Mouse (Mus musculus): Measurements from ENCODE around the gene Psors1c2.
"Not testable (repeated sequence)": the region's sequence is repeated elsewhere in the genome, so short reads cannot be mapped to it uniquely, and the experiment has no call there.

Gene Psors1c2

DNA sequence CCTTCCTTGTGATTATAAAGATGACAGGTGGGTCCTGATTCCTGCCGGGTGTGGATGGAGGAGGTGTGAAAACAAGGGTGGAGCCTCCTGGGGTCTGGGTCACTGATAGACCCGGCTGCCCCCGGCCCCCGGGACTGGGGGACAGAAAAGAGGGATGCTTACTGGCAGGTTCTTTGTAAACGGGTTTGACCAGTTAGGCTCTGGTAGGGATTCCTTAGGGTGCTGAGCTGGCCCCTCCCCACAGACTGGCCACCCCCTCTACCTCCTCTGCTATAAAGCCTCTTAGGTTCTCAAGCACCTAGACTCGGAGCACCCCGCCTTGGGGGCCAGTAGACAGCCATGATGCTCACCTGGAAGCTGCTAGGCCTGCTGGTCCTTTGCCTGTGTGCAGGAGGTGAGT lies at the start of gene Psors1c2:
Gene Psors1c2, plus strand, starts transcription at position 301 of the 400 bp plus-strand sequence.
- DNase-seq, result no peak

DNA sequence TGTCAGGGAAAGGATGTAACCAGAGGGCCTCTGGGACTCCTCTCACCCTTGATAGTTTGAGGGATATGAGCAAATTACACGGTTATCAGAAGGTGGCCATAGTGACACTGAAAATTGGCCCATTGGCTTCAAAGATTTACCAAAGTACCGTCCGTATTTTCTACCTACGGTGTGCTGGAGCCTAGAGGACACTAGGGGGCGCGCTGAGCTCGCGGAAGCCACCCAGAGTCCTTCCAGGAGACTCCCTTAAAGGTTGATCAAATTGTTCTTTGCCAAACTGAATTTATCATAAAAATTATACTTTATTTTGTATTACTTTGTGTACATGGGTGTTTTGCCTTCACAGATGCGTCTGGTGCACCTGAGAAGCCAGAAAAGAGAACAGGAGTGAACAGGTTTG lies 48.9 kb upstream of the Psors1c2 start:
- DNase-seq, result peak in 1 of 2 experiments; percentile 9

DNA sequence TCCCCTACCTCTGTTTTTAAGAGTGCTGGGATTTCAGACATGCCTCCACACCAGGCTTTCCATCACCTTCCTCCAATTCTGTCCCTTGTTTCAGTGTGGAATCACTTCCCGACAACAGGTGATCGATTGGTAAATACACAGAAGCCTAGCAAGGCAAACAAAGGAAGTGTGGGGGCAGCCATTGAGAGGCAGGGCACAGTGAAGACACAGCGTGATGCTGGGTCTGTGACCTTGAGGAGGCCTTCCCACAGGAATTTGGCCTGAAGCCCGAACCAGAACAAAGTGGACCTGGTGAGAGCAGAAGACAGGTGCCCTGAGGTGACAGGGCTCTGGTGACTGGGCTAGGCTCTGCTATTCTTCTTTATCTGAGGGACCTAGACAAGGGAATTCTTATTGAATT lies 47.3 kb upstream of the Psors1c2 start:
- no peak for DNase-seq

DNA sequence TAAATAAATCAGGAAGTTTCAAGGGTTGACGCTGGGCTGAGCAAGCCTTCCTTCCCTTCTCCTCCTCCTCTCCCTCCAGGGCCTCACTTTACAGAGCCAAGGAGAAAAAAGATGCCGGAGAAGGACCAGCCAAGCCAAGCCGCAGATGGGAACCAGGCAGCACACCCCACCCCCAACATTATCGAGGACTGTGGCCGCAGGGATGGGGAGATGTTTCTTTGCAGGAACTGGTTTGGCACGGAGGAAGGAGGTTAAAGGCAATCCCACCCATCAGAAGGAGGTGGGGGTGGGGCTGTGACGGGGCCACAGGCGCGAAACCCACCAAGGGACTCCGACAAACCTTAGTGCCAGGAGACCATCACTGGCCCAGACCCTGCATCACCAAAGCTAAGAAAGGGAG lies 46.3 kb upstream of the Psors1c2 start:
- no peak for DNase-seq

DNA sequence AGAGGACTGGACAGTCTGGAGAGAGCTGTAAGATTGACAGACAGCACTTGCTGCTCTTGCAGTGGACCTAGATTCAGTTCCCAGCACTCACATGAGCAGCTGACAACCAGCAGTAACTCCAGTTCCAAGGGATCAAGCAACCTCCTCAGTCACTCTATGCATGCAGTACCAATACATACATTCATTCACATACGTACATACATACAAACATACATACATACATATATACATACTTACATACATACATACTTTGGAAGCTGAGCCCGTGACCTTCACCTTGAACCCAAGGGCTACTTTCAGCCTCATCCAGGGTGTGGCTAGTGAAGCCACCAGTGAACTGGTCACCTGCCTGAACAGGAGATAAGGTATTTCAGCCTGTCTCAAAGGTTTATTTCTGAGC lies 45.0 kb upstream of the Psors1c2 start:
- no peak for DNase-seq

DNA sequence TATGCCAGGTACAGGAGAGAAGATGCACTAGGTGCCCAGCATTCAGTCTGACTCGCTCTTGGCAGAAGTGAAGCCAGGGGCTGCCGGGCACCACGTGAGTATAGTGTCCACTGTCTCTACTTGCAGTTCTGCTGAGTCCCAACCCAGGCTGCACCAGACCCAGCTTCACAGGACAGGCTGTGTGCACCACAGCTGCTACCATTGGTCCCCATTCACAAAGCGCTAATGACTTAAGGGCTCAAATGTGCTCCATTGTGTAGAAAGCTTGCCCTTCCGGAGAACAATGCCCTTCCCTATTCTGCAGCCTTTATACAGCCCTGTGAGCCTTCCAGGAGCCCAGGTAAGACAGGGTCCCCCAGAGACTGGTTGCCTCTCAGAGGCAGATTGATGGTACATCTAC lies 42.7 kb upstream of the Psors1c2 start:
- no peak for DNase-seq

DNA sequence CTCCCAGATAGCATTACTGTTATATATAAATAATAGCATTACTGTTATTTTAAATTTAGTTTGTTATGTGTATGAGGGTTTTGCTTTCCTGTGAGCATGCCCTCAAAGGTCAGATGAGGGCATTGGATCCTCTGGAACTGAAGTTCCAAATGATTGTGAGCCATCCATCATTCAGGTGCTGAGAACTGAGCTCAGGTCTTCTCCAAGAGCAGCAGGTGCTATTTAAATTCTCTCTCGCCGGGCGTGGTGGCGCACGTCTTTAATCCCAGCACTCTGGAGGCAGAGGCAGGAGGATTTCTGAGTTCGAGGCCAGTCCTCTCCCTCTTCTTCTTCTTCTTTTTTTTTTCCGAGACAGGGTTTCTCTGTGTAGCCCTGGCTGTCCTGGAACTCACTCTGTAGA lies 35.9 kb upstream of the Psors1c2 start:
- DNase-seq, result no peak

DNA sequence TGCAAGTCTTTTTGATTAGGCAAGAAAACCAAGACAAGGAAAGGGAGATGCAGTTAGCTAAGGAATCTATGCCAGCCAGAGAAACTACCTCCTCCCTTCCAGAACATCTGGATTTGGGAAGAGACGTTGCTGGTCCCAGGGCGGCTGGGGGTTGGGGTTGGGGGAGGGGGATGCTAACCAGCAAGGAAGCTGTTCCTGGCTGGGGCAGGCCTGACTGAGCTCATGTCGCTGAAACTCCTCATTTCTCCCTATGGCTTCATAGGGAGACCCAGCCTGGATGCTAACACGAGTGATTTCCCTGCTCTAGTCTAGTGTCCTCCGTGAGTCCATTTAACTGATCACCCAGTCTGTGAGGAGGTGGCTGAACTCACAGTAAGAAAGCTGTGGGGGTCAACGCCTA lies 30.8 kb upstream of the Psors1c2 start:
- DNase-seq, result no peak

DNA sequence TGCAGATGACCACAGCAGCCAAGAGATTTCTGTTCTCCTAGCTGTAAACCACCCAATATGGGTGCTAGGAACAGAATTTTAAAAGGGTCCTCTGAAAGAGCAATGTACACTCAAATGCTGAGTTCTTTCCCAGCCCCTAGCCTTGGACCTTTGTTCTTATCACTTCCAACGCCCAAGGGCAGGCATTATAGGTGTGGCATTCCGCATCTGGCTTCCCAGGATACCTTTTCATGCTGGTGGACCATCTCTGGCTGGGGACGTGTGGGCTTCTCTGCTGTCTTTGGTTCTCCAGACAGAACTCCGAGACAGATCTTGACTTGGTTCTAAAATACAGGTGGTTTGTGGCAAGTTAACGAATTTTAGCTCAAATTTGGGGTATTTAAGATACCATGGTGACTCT lies 30.2 kb upstream of the Psors1c2 start:
- no peak for DNase-seq

DNA sequence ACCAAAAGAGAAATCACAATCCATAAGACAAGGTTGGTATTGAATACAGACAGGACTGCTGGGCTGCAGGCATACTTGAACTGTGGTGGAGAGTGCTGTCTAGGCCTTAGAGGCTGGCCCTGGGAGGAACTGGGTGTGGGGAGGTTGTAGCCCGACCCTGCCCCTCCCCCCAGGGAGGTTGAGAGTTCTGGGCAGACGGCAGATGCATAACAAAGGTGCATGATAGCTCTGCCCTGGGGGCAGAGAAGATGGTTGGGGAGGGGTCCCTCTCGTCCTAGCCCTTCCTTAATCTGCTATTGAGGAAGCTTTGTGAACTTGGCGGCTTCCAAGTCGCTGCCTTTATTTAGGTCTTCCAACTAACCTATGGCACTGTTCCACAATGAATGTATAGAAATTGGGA lies 29.2 kb upstream of the Psors1c2 start:
- DNase-seq, result no peak

DNA sequence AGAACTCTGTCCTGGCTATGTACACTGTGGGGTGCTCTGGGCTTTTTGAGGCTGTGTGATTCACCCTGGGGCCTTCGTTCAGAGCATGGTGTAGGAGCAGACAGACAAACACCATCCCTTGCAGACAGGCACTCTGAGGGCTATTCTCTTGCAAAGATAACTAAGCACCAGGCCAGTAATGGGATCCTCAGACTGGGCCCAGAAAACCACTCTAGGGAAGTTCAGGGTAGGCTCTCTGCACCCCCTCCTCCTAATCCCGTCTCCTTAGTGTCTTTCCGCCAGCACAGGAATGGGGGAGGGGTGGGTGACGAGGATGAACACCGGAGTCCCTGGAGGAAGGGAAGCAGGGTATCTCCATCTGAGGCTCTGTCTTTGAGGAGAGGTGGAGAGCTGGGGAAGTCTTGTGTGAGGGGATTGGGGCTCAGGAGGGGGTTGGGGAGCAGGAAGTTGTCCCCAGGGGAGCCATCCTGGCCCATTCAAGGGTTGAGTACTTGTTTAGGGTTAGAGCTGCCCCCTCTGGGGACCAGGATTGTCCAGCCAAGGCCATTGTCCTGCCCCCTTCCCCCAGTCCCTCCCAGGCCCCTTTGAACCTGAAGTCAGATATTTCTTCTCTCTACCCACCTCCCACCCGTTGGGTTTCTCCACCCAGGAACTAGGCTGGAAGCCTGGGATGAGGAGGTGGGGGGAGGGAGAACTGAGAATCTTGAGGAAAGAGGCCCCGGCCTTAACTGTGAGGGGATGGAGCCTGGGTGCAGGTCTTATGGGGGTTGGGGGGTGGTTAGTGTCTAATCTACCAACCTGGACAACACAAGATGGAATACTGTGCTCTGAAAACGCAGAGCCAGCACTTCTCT lies 28.1 kb upstream of the Psors1c2 start:
- no peak for DNase-seq

DNA sequence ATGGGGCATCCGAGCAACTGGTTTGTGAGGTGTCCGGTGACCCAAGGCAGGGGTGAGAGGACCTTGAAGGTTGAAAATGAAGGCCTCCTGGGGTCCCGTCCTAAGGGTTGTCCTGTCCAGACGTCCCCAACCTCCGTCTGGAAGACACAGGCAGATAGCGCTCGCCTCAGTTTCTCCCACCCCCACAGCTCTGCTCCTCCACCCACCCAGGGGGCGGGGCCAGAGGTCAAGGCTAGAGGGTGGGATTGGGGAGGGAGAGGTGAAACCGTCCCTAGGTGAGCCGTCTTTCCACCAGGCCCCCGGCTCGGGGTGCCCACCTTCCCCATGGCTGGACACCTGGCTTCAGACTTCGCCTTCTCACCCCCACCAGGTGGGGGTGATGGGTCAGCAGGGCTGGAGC lies 27.2 kb upstream of the Psors1c2 start, which contains the start of gene Pou5f1:
Gene Pou5f1, plus strand, starts transcription at position 243 of the 400 bp plus-strand sequence.
- no peak for DNase-seq

DNA sequence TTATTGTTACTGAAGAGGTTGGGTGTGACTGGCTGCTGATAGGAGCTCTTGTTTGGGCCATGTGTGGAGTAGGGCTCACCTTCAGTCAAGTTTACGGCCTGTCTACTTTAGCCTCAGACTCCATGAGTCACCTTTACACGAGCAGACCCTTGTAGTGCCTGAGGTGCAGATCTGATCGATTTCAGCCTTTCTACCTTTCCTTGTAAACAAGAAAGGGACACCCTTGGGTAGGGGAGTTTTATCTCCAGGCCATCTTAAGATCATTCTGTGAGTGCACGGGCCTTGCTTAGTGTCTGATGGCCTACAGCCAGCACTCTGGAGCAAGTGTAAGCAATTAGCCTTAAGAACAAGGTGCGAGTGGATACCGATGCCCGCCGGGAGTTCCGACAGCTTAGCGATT lies 26.1 kb upstream of the Psors1c2 start:
- no peak for DNase-seq

DNA sequence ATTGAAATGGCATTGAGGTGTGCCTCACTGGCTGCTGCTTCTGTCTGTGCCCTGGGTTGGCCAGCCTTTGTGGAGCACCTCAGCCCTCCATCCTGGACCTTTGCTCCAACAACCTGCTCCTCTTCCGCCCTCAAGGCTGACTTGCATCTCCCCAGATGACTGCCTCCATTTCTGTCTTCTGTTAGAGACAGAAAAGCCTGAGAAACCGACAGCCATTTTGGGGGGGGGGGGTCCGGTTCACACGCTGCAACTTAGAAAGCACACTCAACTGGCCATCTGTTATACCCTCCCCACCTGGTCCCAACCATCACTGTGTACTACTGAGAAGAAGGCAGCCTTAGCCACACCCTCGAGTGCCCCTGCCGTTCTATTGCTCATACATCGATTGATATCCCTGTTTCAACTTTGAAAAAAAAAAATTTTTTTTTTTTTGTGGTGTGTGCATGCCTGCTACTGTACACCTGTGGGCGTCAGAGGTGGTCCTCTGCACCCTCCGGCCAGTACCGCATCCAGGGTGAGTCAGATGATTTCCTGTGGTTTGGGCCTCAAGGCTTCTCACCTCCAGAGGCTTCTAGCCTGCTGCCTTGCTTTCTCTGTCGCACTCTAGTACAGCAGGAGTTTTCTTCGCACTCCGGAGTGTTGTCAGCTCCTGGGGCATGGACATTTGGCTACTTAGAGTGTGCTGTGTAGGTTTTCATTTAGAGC lies 25.3 kb upstream of the Psors1c2 start:
- DNase-seq, result no peak

DNA sequence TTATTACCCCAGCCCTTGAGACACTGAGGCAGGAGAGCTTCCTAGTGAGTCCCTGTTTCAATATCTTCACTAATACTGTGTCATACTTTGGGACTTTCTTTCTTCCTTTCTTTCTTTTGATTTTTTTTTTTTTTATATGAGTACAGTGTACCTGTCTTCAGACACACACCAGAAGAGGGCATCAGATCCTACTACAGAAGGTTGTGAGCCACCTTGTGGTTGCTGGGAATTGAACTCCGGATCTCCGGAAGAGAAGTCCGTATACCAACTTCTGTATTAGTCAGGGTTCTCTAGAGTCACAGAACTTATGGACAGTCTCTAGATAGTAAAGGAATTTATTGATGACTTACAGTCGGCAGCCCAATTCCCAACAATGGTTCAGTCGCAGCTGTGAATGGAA lies 24.7 kb upstream of the Psors1c2 start:
- not testable (repeated sequence) for DNase-seq

DNA sequence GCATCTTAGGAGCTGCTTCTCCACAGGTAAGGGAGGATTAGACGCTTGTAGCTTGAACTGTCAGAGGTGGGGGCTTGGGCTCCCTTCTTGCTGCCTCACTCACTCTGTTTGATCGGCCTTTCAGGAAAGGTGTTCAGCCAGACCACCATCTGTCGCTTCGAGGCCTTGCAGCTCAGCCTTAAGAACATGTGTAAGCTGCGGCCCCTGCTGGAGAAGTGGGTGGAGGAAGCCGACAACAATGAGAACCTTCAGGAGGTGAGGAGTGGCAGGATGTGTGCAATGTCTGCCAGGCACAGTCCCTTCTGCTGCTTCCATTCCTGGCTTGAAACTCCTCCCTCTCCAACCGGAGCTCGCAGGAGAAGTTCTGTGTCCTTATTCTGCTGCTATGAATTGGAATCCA lies 23.7 kb upstream of the Psors1c2 start:
- DNase-seq, result peak in 1 of 2 experiments; percentile 40

DNA sequence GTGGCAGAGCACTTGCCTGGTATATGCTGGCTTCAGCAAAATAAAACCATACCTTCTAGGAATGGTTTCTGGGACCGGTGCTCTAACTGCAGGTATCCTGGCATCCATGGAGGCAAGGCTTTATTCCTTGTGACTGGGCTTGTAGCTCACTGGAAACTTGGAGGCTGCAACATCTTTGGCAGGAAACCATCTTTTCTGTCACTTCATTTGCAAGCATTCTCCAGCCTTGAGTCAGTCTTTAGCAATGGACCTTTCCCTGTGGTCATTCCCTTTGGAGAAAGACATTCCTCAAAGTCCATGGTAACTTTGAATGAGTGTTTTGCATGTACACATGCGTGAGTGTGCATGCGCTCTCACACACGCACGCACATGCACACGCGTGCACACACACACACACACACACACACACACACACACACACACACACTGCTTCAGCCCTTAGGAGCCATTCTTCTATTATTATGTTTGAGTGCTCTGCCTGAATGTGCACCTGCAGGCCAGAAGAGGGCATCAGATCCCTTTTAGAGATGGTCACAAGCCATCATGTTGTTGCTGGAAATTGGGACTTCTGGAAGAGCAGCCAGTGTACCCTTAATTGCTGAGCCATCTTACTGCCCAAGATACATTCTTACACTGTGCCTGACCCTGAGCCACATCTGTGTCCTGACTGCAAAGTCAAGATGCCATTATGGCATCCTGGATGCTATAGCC lies 19.9 kb upstream of the Psors1c2 start:
- no peak for DNase-seq

DNA sequence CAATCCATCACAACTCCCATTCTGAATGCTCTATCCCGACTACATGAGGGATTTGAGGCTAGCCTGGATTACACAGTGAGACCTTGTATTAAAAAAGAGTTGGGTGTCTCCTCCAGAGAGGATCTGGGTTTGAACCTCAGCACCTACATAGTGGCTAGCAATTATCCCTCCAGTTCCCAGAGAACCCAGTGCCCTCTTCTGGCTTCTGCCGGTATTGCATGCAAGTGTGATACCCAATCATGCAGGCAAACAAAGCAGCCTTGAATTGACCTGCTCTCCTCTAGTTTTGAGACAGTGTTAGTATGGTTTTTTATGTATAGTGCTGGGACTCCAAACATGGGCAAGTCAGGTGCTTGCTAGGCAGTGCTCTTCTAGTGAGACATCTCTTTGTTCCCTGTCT lies 19.1 kb upstream of the Psors1c2 start:
- peak in 1 of 2 experiments; percentile 58 for DNase-seq

DNA sequence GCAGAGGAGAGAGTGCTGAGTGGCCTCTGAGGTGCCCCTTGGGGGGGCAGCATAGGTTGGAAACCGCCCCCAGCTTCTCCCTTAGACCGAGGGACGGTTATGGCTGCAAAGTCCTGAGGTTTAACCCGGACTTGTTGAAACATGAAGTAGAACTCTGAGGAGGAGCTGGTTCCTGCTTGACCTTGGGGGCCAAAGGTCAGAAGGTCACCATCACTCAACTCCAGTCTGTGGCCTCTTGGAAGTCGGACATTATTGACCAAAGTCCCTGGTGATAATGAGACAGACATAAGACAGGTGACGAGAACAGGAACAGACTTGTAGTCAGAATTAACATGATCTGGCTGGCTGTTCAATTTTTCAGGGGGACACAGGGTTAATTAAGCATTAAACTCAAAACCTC lies 18.2 kb upstream of the Psors1c2 start:
- DNase-seq, result no peak

DNA sequence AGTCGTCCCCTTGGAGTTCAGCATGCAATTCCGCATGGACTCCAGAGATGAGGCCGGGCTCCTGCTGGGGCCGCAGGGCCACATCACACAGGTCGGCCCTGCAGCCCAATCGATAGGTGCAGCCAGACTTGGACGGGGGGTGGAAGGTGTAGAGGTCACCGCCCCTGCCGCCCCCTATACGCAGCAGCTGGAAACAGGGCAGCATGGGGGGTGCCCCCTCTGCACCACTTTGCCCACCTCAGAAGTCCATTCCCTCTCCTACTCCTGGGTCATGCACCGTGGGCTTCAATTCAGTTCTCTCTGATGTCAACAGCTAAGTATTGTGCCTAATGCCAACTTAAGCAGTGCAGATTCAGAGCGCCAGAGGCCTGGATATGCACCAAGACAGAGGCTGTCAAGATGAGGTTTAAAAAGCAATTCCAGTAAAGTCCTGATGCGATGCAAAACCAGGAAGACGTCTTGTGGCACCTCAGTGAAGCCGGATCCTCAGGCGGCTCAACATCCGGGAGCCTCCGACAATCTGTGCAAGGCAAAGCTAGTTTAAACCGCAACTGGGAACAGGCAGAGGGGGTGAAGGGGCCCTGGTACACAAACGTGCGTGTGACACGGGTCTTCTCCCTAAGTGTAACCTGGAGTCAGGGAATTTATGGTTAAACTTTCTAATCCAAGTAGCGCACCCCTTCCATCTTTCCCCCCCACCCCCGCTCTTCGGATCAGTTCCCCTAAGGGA lies 16.9 kb upstream of the Psors1c2 start:
- peak in 1 of 2 experiments; percentile 53 for DNase-seq

DNA sequence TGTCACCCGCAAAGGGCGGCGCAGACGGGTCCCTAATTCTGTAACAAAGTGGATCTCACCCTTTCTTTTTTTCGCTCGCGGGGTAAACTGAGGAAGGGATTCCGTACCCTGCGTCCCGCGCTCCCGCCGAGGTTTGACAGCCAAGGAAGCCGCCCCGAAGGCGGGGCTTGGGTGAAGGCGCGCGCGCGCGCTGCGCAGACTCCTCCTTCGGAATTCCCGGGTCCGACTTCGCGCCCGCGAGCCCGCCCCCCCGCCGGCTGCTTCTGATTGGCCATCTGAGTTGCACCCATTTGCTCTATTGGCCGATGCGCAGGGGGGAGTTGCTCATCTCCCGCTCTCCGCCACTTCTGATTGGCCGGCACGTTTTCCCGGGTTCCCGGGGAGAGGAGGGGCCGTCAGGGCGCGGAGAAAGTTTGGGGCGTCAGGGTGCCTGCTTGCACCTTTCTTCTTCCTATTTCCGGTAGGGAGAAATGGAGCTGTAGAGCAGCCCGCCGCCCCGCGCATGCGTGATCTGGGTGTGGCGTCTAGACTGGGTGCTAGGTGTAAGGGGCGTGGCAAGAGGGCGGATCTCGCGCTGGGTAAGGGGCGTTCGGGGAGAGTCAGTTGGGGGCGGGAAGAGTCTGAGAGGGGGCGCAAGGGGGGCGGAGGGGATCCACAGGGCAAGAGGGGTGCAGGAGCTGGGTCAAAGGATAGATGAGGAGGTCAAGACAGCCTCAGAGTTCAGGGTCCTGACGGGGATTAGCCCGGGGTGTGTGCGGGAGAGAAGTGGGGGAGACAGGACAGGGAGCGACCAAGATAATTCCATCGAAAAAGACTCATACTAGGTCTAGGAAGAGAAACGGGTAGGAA lies 16.1 kb upstream of the Psors1c2 start, which contains the start of the genes Tcf19 and Cchcr1:
Gene Tcf19, minus strand, starts transcription at position 173 of the 849 bp plus-strand sequence.
Gene Cchcr1, plus strand, starts transcription at position 449 of the 849 bp plus-strand sequence.
- DNase-seq, result peak; percentile 99

DNA sequence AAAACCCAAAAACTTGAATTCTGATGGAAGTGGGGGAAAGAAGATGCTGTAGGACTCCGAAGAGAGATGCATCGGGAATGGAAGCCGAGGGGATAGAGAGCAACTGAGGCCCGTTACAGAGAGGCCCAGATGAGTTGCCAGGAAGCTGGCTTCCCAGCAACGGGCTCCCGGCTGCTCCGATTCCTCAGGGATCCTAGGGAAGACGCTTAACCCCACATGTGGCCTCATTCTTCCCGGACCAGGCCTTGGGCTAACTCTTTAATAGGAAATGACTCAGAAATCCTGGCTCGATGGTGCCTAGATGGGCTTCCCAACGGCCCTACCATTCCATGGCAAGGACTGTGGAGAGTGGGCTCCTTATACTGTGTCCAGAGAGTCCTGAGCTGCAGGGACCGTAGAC lies 15.5 kb upstream of the Psors1c2 start:
- DNase-seq, result no peak
